Mouse (Mus musculus) brain, adult 10 weeks (tissue): ENCODE results near the gene Olfr761. TPM values are rescaled to one million over a fixed set of nuclear protein-coding genes. Genes with fewer than 3 reads are reported as not detected.

Experiments used
- polyA plus RNA-seq: library from polyadenylated mRNA; stranded (reverse); fragments of 350-450 nt; fragmentation: Illumina TruSeq; extraction: RNeasy Lipid Tissue Mini Kit (QIAGEN cat#74804); gene quantifications from one replicate; pipeline ENCODE4 v1.2.3, GENCODE M21; 2015; ENCODE audit warnings: low read depth, low replicate concordance

Gene Olfr761
- not detected for polyA plus RNA-seq

GRCm38 (mm10) chr17:37952979-37953378 is at the start of gene Olfr761:
Olfr761 (minus strand) TSS chr17:37953079.

GRCm38 (mm10) chr17:37920248-37920647 is 32.6 kb downstream of the Olfr761 start, which contains the start of gene Olfr128:
Olfr128 (plus strand) TSS chr17:37920548.

Other genes with a start within 250 kb of the Olfr761 start
- not detected for gene Olfr120, start 231.3 kb downstream of the Olfr761 start, polyA plus RNA-seq
- not detected for gene Olfr121, start 204.2 kb downstream of the Olfr761 start, polyA plus RNA-seq
- not detected for gene Olfr122, start 184.5 kb downstream of the Olfr761 start, polyA plus RNA-seq
- not detected for gene Olfr123, start 159.6 kb downstream of the Olfr761 start, polyA plus RNA-seq
- gene Olfr124, start 153.2 kb downstream of the Olfr761 start, polyA plus RNA-seq, result not detected
- not detected for gene Olfr125, start 120.1 kb downstream of the Olfr761 start, polyA plus RNA-seq
- not detected for gene Olfr126, start 105.6 kb downstream of the Olfr761 start, polyA plus RNA-seq
- not detected for gene Olfr127, start 52.6 kb downstream of the Olfr761 start, polyA plus RNA-seq
- not detected for gene Olfr128, start 32.5 kb downstream of the Olfr761 start, polyA plus RNA-seq
- gene Olfr129, start 107.0 kb upstream of the Olfr761 start, polyA plus RNA-seq, result not detected
- gene Olfr130, start 110.8 kb upstream of the Olfr761 start, polyA plus RNA-seq, result not detected
- not detected for gene Olfr131, start 135.6 kb upstream of the Olfr761 start, polyA plus RNA-seq
- not detected for gene Olfr132, start 181.4 kb upstream of the Olfr761 start, polyA plus RNA-seq
- gene Olfr133, start 192.2 kb upstream of the Olfr761 start, polyA plus RNA-seq, result not detected
- gene Olfr134, start 218.3 kb upstream of the Olfr761 start, polyA plus RNA-seq, result not detected